Mouse (Mus musculus): ENCODE measurements around the gene Ppp1r16b.

GRCm38 (mm10) chr2:158667671-158668432, 2.7 kb downstream of the Ppp1r16b start:
- TF ChIP-seq CTCF (IDR thresholded peaks at IDR 0.05; ENCODE audit: low read depth, low read length) (no peak), EP300 (IDR thresholded peaks at IDR 0.05; ENCODE audit: insufficient read depth, low read depth, low read length) (no peak)

All from ES-Bruce4 (cell line).